Mouse (Mus musculus) brown adipose tissue, adult 24 weeks (tissue): Measurements from ENCODE around the gene Pxdc1. TPM values are rescaled to one million over a fixed set of nuclear protein-coding genes. Genes with fewer than 3 reads are reported as not detected.

Experiments used
- H3K27ac ChIP-seq: fragments of 200-500 bp; replicated peaks from 2 replicates; pipeline ENCODE4 v1.5.1; 2012; ENCODE audit warnings: low read depth, mild to moderate bottlenecking, low read length
- H3K4me1 ChIP-seq: fragments of 200-500 bp; 2 replicates; pipeline ENCODE4 v1.6.1; 2012; ENCODE audit warnings: low read length, mixed read lengths; ENCODE audit not compliant: control insufficient read depth, insufficient read depth, insufficient read length
- H3K4me3 ChIP-seq: fragments of 200-500 bp; 2 replicates; pipeline ENCODE4 v1.5.1; 2012; ENCODE audit warnings: low read depth, mild to moderate bottlenecking, low read length, moderate library complexity; ENCODE audit not compliant: insufficient read depth
- polyA plus RNA-seq: library from polyadenylated mRNA; stranded (reverse); fragments of >200 nt; gene quantifications from 2 replicates; pipeline ENCODE4 v1.2.4, GENCODE M21; 2012; ENCODE audit not compliant: missing spikeins, insufficient read depth, insufficient read length

Pxdc1 gene
- 10.1 and 12.9 TPM in 2 replicates for polyA plus RNA-seq

GRCm38 (mm10) chr13:34653391-34653790 lies at the start of gene Pxdc1:
Gene Pxdc1 (minus strand): TSS chr13:34653486.
- Histone ChIP-seq H3K4me3 (peak within 1 kb of the TSS; percentile 68), H3K4me1 (peaks cover 8% of the 10 kb centered on the region), H3K27ac (peak within 1 kb of the TSS; percentile 84)

GRCm38 (mm10) chr13:34700630-34701029 lies 47.3 kb upstream of the Pxdc1 start:
- Histone ChIP-seq H3K27ac (no peak overlapping the region), H3K4me3 (no peak overlapping the region), H3K4me1 (no peaks in the 10 kb centered on the region)

- Histone ChIP-seq H3K27ac (no peak overlapping the region), H3K4me1 (no peaks in the 10 kb centered on the region), H3K4me3 (no peak overlapping the region)
These were observed 46.8 kb upstream of the Pxdc1 start for GRCm38 (mm10) chr13:34700091-34700490.

- H3K4me1 ChIP-seq = no peaks in the 10 kb centered on the region
- no peak overlapping the region for H3K4me3 ChIP-seq
- H3K27ac ChIP-seq = no peak overlapping the region
These were observed 43.5 kb upstream of the Pxdc1 start for GRCm38 (mm10) chr13:34696734-34697332.

GRCm38 (mm10) chr13:34693111-34693510 lies 39.8 kb upstream of the Pxdc1 start:
- Histone ChIP-seq H3K27ac (no peak overlapping the region), H3K4me3 (no peak overlapping the region), H3K4me1 (no peaks in the 10 kb centered on the region)

GRCm38 (mm10) chr13:34691049-34691448 lies 37.8 kb upstream of the Pxdc1 start:
- H3K4me1 ChIP-seq = no peaks in the 10 kb centered on the region
- no peak overlapping the region for H3K4me3 ChIP-seq
- H3K27ac ChIP-seq = no peak overlapping the region

- Histone ChIP-seq H3K27ac (no peak overlapping the region), H3K4me1 (0 out of 2 replicates have a peak, but pooled peaks cover 8% of the 10 kb centered on the region), H3K4me3 (no peak overlapping the region)
These were observed 31.9 kb upstream of the Pxdc1 start for GRCm38 (mm10) chr13:34685008-34685765.

GRCm38 (mm10) chr13:34683762-34684488 lies 30.6 kb upstream of the Pxdc1 start:
- H3K4me1 ChIP-seq = 0 out of 2 replicates have a peak, but pooled peaks cover 8% of the 10 kb centered on the region
- no peak overlapping the region for H3K27ac ChIP-seq
- H3K4me3 ChIP-seq = no peak overlapping the region

- H3K4me3 ChIP-seq = peak overlapping the region; percentile 30
- H3K27ac ChIP-seq = peak overlapping the region; percentile 64
These were observed 30.0 kb upstream of the Pxdc1 start for GRCm38 (mm10) chr13:34683270-34683669.

GRCm38 (mm10) chr13:34676507-34676906 lies 23.2 kb upstream of the Pxdc1 start:
- no peaks in the 10 kb centered on the region for H3K4me1 ChIP-seq
- no peak overlapping the region for H3K27ac ChIP-seq
- no peak overlapping the region for H3K4me3 ChIP-seq

More at GRCm38 (mm10) chr13:34683270-34683669, 30.0 kb upstream of the Pxdc1 start:
- 0 out of 2 replicates have a peak, but pooled peaks cover 8% of the 10 kb centered on the region for H3K4me1 ChIP-seq

- H3K4me3 ChIP-seq = no peak overlapping the region
- no peak overlapping the region for H3K27ac ChIP-seq
- no peaks in the 10 kb centered on the region for H3K4me1 ChIP-seq
These were observed 22.6 kb upstream of the Pxdc1 start for GRCm38 (mm10) chr13:34675847-34676383.

GRCm38 (mm10) chr13:34673354-34673753 lies 20.1 kb upstream of the Pxdc1 start:
- H3K4me3 ChIP-seq = no peak overlapping the region
- H3K27ac ChIP-seq = no peak overlapping the region
- H3K4me1 ChIP-seq = no peaks in the 10 kb centered on the region

- Histone ChIP-seq H3K4me3 (no peak overlapping the region), H3K27ac (no peak overlapping the region), H3K4me1 (no peaks in the 10 kb centered on the region; the same call in 1 of the 2 replicates)
These were observed 16.9 kb upstream of the Pxdc1 start for GRCm38 (mm10) chr13:34669919-34670865.

GRCm38 (mm10) chr13:34667197-34667596 lies 13.9 kb upstream of the Pxdc1 start:
- Histone ChIP-seq H3K4me3 (no peak overlapping the region), H3K27ac (no peak overlapping the region), H3K4me1 (no peaks in the 10 kb centered on the region; the same call in 1 of the 2 replicates)
